Mouse (Mus musculus) heart, adult 2 months (tissue): Measurements from ENCODE around the gene Ccdc78.

Source experiments
- CTCF ChIP-seq: fragments of 200-600 bp; IDR thresholded peaks from 2 replicates; pipeline ENCODE4 v1.8.1; 2022; ENCODE audit warnings: antibody characterized with exemption, mild to moderate bottlenecking, moderate library complexity
- EP300 ChIP-seq: fragments of 200-500 bp; IDR thresholded peaks from 2 replicates; pipeline ENCODE4 v1.6.1; 2011; ENCODE audit warnings: low read depth, low read length, control low read depth; ENCODE audit not compliant: insufficient read depth
- POLR2A ChIP-seq: fragments of 200-500 bp; IDR thresholded peaks from 2 replicates; pipeline ENCODE4 v1.6.1; 2011; ENCODE audit warnings: mild to moderate bottlenecking, low read depth, low read length, control low read depth; ENCODE audit not compliant: insufficient read depth

- TF ChIP-seq CTCF (no peak), EP300 (no peak), POLR2A (no peak)
These were observed 17.0 kb upstream of the Ccdc78 start for GRCm38 (mm10) chr17:25769331-25769730.
